Mouse (Mus musculus) C2C12 (cell line): ENCODE results near the gene Dpy19l3. TPM values are rescaled to one million over a fixed set of nuclear protein-coding genes. Genes with fewer than 3 reads are reported as not detected.

Experiments used
- H3K27me3 ChIP-seq: one replicate; pipeline ENCODE4 v1.6.1; 2011; ENCODE audit not compliant: control insufficient read depth, insufficient read depth, insufficient read length
- H3K36me3 ChIP-seq: one replicate; pipeline ENCODE4 v1.6.1; 2011; ENCODE audit not compliant: control insufficient read depth, insufficient read depth
- H3K4me3 ChIP-seq: one replicate; pipeline ENCODE4 v1.5.1; 2011; ENCODE audit warnings: mild to moderate bottlenecking, control low read depth; ENCODE audit not compliant: poor library complexity, insufficient read depth, severe bottlenecking
- H3K79me2 ChIP-seq: one replicate; pipeline ENCODE4 v1.6.1; 2011; ENCODE audit not compliant: control insufficient read depth, insufficient read depth
- H3K79me3 ChIP-seq: one replicate; pipeline ENCODE4 v1.6.1; 2011; ENCODE audit warnings: low read depth, control low read depth
- H3ac ChIP-seq: one replicate; pipeline ENCODE3; 2011; ENCODE audit warnings: low read depth; ENCODE audit not compliant: control insufficient read depth, insufficient read length
- CEBPB ChIP-seq: IDR thresholded peaks from one replicate; pipeline ENCODE4 v1.6.1; 2011; ENCODE audit warnings: low read depth, mild to moderate bottlenecking, control low read depth, moderate library complexity
- CTCF ChIP-seq: IDR thresholded peaks from one replicate; pipeline ENCODE4 v1.5.1; 2011; ENCODE audit not compliant: control insufficient read depth, insufficient read depth, insufficient read length
- FOSL1 ChIP-seq: IDR thresholded peaks from one replicate; pipeline ENCODE4 v1.8.0; 2011; ENCODE audit warnings: mild to moderate bottlenecking, low read length; ENCODE audit not compliant: poor library complexity, insufficient read depth, severe bottlenecking
- MAX ChIP-seq: IDR thresholded peaks from one replicate; pipeline ENCODE4 v1.6.1; 2011; ENCODE audit warnings: mild to moderate bottlenecking, control low read depth
- MYOD1 ChIP-seq: IDR thresholded peaks from one replicate; pipeline ENCODE4 v1.6.1; 2011; ENCODE audit warnings: low read depth; ENCODE audit not compliant: control insufficient read depth, insufficient read length
- MYOG ChIP-seq: IDR thresholded peaks from one replicate; pipeline ENCODE4 v1.6.1; 2011; ENCODE audit not compliant: control insufficient read depth, insufficient read length; ENCODE audit errors: extremely low read depth
- USF1 ChIP-seq: IDR thresholded peaks from one replicate; pipeline ENCODE4 v1.6.1; 2011; ENCODE audit warnings: low read depth, mild to moderate bottlenecking, control low read depth, moderate library complexity
- polyA plus RNA-seq: library from polyadenylated mRNA; unstranded; fragments of >200 nt; fragmentation: generic; extraction: Trizol; gene quantifications from one replicate; pipeline ENCODE4 v1.2.1, GENCODE M21; 2012; ENCODE audit warnings: missing spikeins

The Dpy19l3 gene
- polyA plus RNA-seq, 1 experiment: 8.2 TPM

DNA sequence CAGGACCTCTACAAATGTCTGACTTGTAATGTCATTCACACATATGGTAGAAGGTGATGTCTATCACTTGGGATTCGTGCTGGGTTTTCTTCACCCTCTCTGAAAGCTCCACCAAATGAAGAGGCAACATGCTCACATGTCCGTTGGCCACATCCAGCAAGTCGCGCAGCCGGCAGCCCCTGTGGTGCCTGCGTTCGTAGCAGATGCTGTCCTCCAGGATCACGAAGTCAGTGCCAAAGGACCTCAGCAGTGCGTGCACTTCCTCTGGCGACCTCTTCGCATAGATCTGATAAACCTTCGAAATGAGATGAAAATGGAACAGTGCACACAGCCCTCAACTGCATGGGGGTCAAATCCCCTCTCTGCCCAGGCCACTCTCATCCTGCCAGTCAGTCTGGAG is 61.6 kb downstream of the Dpy19l3 start:
- no peaks in the 10 kb centered on the region for H3K79me2 ChIP-seq
- TF ChIP-seq MAX: no peak
- H3ac ChIP-seq: no peak overlapping the region
- no peak overlapping the region for H3K4me3 ChIP-seq
- H3K36me3 ChIP-seq: no peaks in the 10 kb centered on the region
- no peaks in the 10 kb centered on the region for H3K27me3 ChIP-seq
- H3K79me3 ChIP-seq: no peaks in the 10 kb centered on the region

DNA sequence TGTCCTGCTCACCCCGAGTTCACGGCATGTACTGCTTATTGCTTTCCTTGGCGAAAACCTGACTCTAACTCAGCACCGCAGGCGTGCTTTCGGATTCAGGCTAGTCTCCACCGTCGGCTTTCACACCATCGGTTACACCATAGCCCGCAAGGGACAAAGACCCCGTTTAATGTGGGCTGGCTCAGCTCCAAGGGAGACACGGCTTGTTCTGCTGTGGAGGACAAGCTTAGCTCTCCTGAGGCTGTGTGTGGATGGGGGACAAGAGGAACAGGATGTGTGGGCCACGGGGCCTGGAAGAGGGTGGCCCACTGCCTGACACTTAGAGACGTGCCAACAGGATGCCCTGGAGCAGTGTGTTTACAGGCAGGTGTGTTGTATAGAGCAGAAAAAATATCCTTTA is 62.1 kb downstream of the Dpy19l3 start:
- no peaks in the 10 kb centered on the region for H3K79me2 ChIP-seq
- H3K4me3 ChIP-seq: no peak overlapping the region
- no peaks in the 10 kb centered on the region for H3K36me3 ChIP-seq
- no peaks in the 10 kb centered on the region for H3K27me3 ChIP-seq
- H3ac ChIP-seq: no peak overlapping the region
- no peaks in the 10 kb centered on the region for H3K79me3 ChIP-seq
- TF ChIP-seq MAX (no peak), FOSL1 (no peak), MYOG (no peak), USF1 (no peak)

DNA sequence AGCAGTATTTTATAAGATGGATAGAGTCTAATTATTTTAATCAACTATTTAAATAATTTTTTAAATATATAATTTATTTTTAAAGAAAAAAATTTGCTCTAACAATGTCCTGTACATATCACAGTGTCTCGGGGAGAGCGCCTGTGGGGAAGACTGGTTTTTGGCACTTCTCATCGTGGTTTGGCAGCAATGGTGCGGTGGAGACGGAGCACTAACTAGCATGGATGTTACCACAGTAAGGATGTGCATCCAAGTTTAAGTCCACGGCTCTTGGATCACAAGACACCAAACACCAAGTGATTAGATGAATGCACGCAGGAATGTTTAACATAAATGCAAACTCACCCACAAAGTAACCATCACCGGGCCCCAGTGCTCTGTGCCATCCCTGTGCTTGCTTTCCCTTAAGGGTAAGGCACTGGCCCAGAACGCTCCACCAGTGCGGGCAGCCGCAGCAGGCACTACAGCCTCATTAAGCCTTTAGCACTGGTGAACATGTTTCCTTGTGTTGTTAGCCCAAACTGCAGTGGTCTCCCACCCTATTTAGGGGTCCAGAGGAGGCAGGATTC is 65.4 kb downstream of the Dpy19l3 start:
- H3K79me3 ChIP-seq: no peaks in the 10 kb centered on the region
- H3K4me3 ChIP-seq: no peak overlapping the region
- H3K79me2 ChIP-seq: no peaks in the 10 kb centered on the region
- H3ac ChIP-seq: no peak overlapping the region
- H3K36me3 ChIP-seq: no peaks in the 10 kb centered on the region
- TF ChIP-seq MAX (no peak), CEBPB (no peak), FOSL1 (no peak), CTCF (no peak), USF1 (no peak), MYOD1 (no peak), MYOG (no peak)
- H3K27me3 ChIP-seq: no peaks in the 10 kb centered on the region

DNA sequence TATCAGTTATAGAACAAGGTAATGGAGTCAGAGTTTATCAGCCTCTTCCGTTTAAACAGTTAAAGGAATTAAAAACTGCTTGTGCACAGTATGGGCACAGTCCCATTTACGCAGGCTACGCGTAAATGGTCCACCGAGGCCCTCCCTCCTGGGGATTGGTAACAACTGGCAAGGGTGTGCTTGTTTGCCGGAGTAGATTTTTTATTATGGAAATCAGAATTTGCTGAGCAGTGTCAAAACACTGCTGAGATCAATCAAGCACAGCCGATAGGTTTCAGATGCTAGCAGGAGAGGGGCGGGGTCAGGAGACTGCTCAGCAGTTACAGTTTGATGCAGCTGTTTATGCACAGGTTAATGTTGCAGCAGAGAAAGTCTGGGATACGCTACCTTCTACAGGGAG is 66.0 kb downstream of the Dpy19l3 start:
- Histone ChIP-seq H3ac (no peak overlapping the region), H3K4me3 (no peak overlapping the region), H3K79me3 (no peaks in the 10 kb centered on the region), H3K27me3 (no peaks in the 10 kb centered on the region), H3K36me3 (no peaks in the 10 kb centered on the region), H3K79me2 (no peaks in the 10 kb centered on the region)
- TF ChIP-seq MAX (no peak), CTCF (no peak), MYOD1 (no peak), MYOG (no peak), FOSL1 (no peak), CEBPB (no peak), USF1 (no peak)

DNA sequence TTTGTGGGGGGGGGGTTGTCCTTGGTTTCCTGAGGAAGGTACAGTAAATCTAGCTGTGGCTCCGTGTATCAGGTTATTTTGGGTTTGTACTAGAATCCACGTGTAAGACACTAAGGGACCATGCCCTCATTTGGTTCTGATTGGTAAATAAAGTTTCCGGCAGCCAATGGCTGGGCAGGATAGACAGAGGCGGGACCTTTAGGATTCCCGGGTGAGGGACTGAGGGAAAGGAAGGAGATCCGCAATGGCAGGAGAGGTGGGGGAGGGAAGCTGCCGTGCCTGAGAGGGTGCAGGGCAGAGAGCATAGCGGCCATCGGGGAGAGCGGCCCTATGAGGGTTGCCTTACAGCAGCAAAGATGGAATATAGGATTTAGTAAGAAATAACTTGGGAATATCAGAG is 67.0 kb downstream of the Dpy19l3 start:
- Histone ChIP-seq H3K36me3 (no peaks in the 10 kb centered on the region), H3K4me3 (no peak overlapping the region), H3K79me2 (no peaks in the 10 kb centered on the region), H3K79me3 (no peaks in the 10 kb centered on the region), H3ac (no peak overlapping the region), H3K27me3 (no peaks in the 10 kb centered on the region)
- TF ChIP-seq USF1: no peak
- TF ChIP-seq MYOD1: no peak
- TF ChIP-seq FOSL1: no peak
- no peak for TF ChIP-seq CTCF
- no peak for TF ChIP-seq CEBPB
- no peak for TF ChIP-seq MYOG
- TF ChIP-seq MAX: no peak

DNA sequence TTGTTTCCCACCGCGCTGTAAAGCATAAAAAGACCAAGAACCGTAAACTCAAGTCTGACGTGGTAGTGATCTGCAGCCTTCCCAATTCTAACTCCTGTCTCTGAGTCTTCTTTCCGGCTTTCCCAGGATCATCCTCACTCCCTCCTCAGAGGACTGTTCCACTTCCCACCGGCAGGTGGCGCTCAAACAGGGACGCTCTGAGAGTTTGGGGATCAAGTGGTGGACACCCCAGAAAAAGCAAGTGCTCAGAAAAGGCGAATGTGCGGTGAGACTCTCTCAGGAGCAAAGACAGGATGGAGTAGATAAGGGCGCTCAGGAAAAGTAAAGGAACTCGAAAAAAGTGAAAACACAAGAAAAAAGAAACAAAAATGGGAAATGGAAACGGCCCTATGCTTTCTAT is 67.5 kb downstream of the Dpy19l3 start:
- no peak overlapping the region for H3ac ChIP-seq
- TF ChIP-seq MYOD1 (no peak), CTCF (peak; percentile 69)
- no peak overlapping the region for H3K4me3 ChIP-seq
- no peaks in the 10 kb centered on the region for H3K36me3 ChIP-seq
- no peaks in the 10 kb centered on the region for H3K79me2 ChIP-seq
- H3K27me3 ChIP-seq: no peaks in the 10 kb centered on the region
- H3K79me3 ChIP-seq: no peaks in the 10 kb centered on the region
